Mouse (Mus musculus) adrenal gland, postnatal 36 days (tissue): Measurements from ENCODE around the gene Ace2. TPM values are rescaled to one million over a fixed set of nuclear protein-coding genes. Genes with fewer than 3 reads are reported as not detected.

ENCODE experiments used
- DNase-seq, 2 experiments: peaks; one replicate each; pipeline ENCODE4 v3.0.0; 2021; ENCODE audit warnings: mixed read lengths in 1 of 2
- long read RNA-seq, 2 experiments: library from polyadenylated mRNA; stranded (forward); transcript quantifications; one replicate each; pipeline ENCODE4 v2.0.0; 2021; ENCODE audit warnings: borderline sequencing depth in 2 of 2
- total RNA-seq, 2 experiments: library from RNA; stranded (reverse); gene quantifications; 2 replicates each; pipeline ENCODE4 v1.2.3; 2021

Gene Ace2
- total RNA-seq, result 10 to 100 TPM; 11.4 to 11.5 TPM
- long read RNA-seq, experiment 1, transcript Ace2-201 (18 exons, 3,422 nt), result major isoform, 5 of 9 reads
- long read RNA-seq, experiment 1, partial matches to known transcripts, result 4 of 9 reads
- long read RNA-seq, experiment 1, other reads (novel, unspliced or antisense), result 0 of 9 reads
- long read RNA-seq, experiment 2, partial matches to known transcripts, result 0 of 1 reads
- long read RNA-seq, experiment 2, other reads (novel, unspliced or antisense), result 0 of 1 reads

- no peak for DNase-seq
Observed at GRCm38 (mm10) chrX:164139032-164139431, at the start of gene Ace2. Gene Ace2 (plus strand): TSS chrX:164139332.

GRCm38 (mm10) chrX:164089916-164090315 is 49.2 kb upstream of the Ace2 start:
- DNase-seq, result no peak

- DNase-seq, result peak in 1 of 2 experiments; percentile 8
Observed at GRCm38 (mm10) chrX:164092300-164093169, 46.6 kb upstream of the Ace2 start.

- DNase-seq, result no peak
Observed at GRCm38 (mm10) chrX:164093435-164093834, 45.7 kb upstream of the Ace2 start.

DNA sequence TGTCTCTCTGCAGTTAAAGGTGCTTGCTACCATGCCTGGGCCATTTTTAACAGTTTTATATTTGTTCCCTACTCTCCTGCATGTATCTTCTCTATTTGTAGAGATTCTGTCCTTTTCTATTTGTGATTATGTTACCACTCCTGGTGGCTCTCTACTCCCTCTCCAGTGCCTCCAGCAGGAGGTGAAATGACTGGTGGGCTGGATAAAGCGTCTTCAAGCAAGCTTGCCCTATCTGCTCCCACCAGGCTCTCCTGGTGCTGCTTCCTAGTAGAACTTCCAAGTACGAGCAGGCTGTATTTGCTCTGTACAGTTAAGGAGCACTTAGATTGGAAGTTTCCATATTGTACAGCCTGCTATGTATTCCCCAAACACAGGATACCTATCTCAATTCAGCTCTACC is 43.3 kb upstream of the Ace2 start:
- no peak for DNase-seq

DNA sequence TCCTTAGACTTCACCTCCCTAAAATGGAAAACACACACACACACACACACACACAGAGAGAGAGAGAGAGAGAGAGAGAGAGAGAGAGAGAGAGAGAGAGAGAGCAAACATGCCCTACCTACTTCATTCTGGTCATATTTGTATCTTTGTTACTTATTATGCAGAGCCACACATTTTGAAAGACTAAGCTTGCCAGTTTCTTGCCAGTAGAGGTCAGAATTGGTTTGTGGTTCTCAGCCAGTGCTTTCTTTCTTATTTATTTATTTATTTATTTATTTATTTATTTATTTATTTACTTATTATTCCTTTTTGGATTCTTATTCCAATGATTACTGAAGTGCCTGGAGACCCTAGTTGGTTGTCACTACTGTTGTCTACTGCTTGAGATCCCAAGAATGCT is 37.6 kb upstream of the Ace2 start:
- peak in 1 of 2 experiments; percentile 3 for DNase-seq

DNA sequence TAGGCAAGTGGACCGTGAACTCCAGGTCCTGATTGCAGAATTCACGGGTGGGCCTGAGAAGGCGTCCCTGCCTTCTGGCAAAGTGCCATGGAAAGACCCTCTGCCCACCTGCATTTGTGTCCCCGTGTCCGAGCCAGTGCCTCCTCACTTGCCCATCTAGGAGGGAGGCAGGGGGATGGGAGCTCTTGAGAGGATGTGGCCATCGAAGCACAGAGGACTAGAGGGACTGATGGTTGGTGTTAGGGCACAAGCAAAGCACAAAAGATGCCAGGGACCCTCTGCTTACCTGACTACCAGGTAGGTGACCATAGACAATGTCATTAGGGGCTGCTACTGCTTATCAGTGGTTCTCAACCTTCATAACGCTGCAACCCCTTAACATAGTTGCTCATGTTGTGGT is 36.9 kb upstream of the Ace2 start:
- no peak for DNase-seq

DNA sequence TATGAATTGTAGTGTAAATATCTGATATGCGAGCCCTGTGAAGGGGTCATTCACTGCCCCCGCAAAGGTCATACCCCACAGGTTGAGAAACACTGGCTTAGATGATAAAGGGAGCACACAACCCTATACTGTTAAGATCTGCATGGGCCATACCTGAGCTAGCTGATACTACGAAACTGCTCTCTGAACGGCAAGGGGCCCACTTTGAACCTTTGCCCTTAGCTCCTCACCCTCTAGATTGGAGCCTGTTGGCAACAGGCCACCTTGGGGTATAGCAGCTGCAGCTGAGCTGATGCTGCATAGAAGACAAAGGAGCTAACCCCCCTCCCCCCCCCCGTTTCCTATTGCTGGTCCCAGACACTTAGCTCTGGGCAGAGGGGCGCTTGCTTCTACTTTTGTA is 36.5 kb upstream of the Ace2 start:
- no peak for DNase-seq

- DNase-seq, result no peak
Observed at GRCm38 (mm10) chrX:164111146-164111545, 28.0 kb upstream of the Ace2 start.

DNA sequence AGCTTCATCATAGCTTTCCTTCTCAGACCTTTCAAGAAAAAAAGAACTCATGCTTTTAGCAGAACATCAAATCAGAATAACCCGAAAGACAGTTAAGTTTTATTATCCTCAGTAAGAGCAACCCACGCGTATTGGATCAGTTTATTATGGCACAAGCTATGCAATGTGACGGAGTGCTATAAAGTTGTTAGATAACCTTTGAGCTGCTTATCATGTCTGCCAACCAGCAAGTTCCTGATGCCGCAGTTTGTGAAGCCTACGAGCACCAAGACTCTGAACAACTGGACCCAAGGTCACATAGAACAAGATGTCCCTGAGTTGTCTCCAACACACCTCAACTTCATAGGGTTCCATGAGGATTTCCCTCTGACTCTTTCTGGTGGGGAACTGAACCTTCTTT is 25.4 kb upstream of the Ace2 start:
- DNase-seq, result no peak

GRCm38 (mm10) chrX:164123942-164124341 is 15.2 kb upstream of the Ace2 start:
- DNase-seq, result no peak

- DNase-seq, result peak; percentile 5 to 6
Observed at GRCm38 (mm10) chrX:164133531-164133930, 5.6 kb upstream of the Ace2 start.

- no peak for DNase-seq
Observed at GRCm38 (mm10) chrX:164135304-164135818, 3.8 kb upstream of the Ace2 start.

GRCm38 (mm10) chrX:164145463-164146250 is 6.5 kb downstream of the Ace2 start:
- no peak for DNase-seq

DNA sequence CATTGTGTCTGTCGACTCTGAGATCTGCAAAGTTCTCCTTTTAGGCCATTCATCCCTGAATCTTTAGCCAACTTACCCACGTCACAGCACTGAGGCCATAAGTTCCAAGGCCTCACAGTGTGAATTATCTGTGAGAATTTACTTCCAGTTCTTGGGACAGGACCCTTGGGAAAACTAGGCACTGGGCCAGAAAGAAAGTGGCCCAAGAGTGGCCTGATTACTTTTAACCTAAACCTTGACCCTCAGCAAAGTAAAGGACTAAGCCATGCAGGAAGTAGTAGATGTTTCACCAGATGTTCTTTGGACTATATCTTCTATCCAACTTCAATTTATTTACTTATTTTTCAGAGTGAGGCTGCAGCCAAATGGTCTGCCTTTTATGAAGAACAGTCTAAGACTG is 13.6 kb downstream of the Ace2 start:
- DNase-seq, result no peak

- DNase-seq, result no peak
Observed at GRCm38 (mm10) chrX:164153606-164154005, 14.5 kb downstream of the Ace2 start.

DNA sequence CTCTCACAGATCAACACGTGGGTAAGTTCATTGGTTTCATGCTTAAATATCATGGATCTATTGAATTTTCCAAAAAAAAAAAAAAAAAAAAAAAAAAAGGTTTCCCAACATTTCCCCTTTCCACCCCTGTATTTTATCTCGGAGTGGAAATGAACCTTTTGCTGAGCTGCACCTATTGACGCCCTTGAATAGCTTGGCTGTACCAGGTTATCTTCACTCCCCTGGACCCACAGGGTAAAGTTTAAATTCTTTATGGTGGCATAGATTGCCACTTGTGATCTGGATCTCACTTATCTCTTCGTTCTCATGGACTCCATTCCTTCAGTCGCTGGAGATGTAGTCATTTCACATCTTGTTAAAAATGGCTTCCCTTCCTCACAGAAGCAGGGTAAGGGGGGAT is 15.5 kb downstream of the Ace2 start:
- DNase-seq, result no peak

- DNase-seq, result no peak
Observed at GRCm38 (mm10) chrX:164164681-164165080, 25.5 kb downstream of the Ace2 start.

DNA sequence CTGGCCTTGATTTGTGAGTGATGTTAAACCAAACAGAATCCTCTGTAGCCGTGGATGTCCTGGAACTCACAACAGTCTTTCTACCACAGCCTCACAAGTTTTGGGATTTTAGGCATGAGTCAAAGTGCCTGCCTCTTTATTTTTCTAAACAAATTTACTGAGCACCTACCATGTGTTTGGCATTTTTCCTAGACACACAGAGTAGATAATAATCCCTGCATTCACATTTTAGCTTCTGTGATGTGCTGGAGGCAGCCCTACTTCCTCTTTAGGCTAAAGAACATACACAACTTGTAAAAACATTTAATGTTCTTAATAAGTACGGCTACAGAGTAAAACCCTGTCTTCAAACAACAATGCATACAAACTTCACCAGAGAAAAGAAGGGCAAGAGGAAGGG is 31.9 kb downstream of the Ace2 start:
- no peak for DNase-seq

DNA sequence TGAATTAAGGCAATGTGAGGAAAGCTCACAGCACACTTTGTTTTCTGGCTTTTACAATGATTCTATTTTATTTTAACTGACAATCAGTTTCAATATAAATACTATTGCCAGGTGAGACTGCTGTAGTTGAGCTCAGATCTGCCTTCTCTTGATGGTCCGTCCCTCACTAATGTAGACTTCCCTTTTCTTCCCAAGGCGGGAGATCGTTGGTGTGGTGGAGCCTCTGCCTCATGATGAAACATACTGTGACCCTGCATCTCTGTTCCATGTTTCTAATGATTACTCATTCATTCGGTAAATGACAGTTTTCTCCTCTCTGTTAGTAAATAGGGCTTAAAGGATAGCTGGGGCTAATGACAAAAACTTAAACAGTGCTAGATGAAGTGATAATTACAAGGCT is 34.7 kb downstream of the Ace2 start:
- DNase-seq, result no peak

- DNase-seq, result no peak
Observed at GRCm38 (mm10) chrX:164175311-164175710, 36.2 kb downstream of the Ace2 start.

GRCm38 (mm10) chrX:164175780-164176179 is 36.6 kb downstream of the Ace2 start:
- DNase-seq, result no peak

DNA sequence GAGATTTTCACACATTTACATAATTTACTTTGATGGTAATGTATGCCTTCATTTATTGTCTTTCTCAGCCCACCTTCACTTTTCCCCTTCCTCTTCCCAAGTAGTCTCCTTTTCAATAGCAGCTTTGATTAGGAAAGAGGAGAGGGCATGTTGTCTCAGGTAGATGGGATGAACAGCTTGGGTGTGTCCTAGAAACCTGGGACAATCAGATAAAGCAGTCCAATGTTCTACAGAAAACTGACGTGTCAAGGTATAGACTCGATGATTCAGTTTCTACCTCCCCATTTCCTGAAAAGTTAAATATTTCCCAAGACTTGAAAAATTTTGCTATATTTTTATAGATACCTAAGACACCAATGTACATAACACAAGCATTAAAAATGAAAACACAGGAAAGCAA is 39.7 kb downstream of the Ace2 start:
- no peak for DNase-seq
